Mouse (Mus musculus) WW6 (cell line): ENCODE measurements around the gene Ivd.

ENCODE experiments used
- DNase-seq: peaks from one replicate; pipeline ENCODE4 v3.0.0-alpha.2; 2013; ENCODE audit warnings: low read depth, low spot score

Gene Ivd

DNA sequence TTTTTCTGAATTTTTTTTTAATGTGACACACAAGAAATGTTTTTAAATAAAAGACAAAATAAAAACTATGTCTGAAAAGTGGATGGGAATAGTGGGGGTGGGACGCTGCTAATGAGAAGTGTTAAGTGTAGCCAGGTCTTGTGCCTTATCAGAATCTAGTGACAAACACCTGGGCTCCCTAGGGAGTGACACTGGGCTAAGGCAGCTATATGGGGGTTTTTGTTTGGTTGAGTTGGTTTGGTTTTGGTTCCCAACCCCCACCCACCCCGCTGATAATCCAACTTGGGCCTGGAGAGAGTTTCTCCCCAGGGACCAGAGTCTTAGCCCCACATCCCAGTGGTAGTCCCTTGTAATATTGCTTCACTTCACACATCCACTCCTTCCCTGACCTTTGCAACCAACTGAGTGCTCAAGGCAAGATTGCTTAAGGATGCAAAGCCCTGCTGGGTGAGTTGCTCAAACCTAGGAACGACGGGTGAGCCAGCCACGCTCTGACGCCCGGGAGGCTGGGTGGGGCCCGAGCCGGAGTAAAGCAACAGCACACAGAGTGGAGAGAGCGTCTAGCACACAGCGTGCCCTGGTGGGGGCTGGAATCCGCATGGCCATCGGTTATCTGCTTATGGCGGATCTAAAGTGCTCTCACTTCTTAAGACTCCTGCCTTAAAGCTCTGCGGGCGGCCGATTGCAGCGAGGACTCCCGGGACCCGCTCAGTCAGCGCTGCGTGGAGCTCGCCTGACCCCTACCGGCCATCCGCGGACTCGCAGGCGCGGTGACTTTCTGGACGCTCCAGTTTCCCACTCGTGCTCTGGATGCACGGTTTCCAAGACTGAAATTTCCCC lies 21.3 kb downstream of the Ivd start:
- peak; percentile 47 for DNase-seq

DNA sequence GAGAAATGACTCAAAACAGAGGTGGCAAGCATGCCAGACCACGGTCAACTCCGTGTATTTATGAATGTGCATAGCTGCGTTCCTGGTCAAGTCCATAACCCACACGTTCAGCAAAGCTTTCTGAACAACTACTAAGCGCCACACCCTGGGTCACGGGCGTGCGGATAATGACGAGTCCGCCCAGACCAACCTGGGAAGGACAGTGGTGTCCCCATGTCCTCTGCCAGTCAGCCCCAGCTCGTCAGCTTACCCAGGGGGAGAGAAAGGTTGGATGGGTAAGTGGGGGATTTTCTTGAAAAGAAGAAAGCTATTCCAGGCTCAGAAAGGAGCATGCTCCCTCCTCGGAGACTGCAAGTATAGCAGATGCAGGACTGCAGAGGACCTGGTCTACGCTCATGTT lies 25.7 kb downstream of the Ivd start:
- no peak for DNase-seq

DNA sequence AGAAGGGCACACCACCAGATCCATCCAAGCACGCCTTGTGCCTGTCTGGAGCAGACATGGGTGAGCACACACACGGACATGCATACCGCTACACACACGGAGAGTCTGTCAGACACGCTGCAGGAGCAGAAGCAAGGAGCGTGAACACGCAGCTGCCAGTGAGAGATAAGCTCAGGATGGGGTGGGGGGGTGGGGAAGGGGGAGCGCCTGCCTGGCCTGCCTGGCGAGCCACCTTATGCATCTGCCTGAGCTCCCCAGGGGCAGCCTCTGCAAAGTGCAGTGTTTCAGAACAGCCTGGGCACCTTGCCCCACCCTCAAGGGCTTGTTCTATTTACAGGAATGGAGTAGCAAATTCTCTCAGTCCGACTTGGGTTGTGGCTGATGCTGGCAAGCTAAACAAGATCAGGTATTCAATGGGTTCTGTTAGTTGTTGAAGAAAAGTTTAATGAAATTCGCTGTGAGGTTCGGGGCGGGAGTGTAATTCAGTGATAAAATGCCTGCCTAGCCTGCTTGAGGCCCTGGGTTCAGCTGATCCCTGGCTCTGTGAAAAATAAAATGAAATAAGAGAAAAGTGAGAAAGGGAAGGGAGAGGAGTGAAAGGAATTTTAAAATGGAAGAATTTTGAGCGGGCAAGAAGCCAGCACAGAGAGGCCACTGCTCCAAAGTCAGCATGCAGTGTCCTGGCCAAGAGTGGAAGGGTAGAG lies 26.2 kb downstream of the Ivd start:
- no peak for DNase-seq

DNA sequence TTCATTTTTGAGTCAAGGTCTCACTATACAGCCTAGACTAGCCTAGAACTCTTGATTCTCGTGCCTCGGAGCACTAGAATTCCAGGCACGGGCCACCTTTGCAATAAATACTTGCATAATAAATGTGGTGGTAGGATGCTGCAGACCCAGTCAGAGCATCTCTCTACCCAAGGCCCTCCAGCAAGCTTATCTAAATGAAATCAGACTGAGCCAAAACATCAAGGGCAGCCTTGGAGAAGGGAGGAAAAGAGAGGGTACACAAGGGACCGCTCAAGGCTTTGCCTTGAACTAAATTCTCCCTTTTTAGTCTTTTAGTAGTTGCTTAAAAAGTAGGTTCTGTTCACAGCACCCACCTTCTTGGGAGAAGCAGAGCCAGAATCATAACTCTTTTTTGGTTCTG lies 29.4 kb downstream of the Ivd start:
- DNase-seq = no peak

DNA sequence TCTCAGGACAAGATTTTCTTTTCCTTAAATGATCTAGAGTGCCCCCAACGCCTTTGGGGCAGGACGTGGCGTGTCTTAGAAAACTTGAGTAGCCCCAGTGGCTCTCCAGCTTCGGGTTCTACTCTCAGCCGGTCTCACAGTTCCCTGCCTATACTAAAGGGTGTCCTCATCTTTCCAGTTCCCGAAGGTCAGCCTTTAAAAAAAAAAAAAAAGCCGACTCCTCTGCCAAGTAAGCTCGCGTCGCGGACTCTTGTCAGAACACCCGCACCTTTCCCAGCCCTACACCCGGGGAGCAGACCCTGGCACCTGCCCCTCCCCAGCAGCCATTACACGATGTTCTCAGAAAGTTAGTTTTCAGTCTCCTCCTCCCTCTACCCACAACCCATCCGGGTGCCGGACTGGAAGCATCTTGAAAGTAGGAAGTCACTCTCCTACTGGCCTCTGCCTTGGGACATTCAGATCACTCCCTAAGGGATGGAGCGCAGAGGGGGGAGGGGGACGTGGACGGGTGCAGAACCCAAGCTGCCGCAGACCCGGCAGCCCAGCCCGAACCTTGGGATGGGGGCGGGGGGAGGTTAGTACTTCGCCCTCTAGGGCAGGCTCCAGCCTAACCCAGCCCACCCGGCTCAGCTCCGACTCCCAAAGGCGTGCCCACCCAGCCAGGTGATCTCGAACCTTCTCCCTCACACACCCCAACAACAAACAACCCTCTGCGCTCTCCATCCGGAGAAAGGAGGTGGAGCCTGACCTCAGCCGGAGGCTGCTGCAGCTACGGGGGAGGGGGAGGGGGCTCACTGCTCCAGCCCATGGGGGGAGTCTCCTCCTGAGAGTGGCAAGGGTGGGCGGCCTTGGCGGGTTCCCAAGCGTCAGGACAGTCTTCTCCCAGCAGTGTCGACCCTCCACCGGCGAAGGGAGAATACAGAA lies 34.5 kb downstream of the Ivd start:
- no peak for DNase-seq

DNA sequence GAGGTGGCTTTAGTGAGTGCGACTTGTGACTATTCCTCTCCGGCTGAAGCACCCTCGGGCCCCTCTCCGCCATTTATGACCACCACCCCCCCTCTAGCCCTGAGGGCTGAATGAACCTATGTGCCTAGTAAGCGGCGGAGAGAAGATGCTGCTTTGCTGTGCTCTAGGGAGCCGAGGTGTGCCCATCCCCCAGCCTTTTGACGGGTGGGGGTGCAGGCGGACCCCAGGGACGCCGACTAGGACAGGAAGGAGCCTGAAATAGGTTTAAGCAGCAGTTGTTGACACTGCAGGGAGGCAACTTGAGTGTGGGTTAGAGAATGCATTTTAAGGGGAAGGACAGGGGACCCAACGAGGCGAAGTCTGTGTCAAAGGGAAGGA lies 35.1 kb downstream of the Ivd start:
- DNase-seq = no peak

DNA sequence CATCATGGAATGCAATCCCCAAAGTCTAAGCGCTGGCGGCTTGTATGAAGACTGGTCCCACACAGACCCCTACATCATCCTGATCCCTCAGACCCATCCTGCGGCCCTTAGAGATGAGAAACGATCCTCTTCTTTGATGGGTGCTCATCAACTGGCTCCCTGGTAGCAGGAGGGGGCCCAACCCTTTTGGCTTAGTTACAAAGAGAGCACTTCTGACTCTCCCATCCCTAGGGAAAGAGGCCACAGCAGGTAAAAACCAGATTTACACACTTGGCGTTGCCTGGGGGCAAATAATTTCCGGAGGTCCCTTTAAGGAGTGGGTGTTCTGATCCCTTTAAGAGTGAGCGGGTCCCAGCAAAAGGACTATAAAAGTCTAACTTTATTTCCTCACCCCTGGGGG lies 35.6 kb downstream of the Ivd start:
- no peak for DNase-seq

DNA sequence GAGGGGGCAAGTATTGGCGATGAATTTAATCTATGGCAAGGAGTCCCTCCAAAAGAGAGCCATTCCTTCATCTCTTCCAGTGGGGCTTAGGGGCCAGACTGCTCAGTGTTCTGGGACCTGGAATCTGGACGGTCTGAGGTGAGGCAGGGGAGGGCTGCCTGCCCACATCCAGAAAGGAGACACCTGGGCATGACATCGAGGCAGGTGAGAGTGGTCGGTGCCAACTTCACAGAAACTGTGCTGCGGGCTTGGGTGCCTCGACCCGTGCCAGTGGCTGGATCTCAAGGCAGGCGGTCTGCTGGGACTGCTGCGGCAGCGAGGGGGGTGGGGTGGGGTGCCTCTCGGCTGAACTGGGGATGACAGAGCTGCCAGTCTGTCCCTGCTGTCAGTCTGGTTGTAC lies 36.1 kb downstream of the Ivd start:
- no peak for DNase-seq

DNA sequence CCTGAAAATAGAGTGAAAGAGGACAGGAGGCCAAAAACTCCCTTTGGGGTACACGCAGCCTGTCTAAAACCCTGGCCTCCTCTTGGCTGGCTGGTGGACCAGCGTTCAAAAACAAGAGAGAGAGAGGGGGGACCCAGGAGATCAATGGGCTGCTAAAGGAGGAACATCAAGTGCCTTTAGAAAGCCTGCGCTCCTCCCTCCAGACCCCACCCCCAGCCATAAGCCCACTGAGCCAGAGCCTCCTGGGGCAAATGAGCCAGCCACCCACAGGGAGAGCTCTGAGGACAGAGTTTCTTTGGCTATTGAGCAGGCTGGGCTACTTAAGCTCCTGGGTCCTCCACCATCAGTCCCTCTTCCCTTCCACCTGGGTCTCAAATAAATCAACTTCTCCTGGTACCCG lies 37.0 kb downstream of the Ivd start:
- DNase-seq = no peak

DNA sequence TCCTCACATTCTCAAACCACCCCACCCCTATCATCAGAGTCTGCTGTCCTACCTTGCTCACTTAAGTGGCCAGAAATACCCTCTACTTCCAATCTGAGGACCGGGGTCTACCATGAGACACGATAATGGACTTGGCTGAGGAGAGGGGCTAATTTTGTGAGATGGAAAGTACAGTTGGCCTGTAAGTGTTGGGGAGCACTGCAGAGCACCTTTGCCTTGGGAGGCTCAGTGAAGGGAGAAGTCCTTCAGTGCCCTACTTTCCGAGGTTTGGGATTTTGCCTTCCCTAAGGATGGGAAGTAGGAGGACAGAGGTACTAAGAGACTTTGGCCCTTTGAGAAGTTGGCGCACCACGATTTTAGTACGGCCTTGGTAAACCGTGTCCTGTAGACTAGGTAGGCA lies 37.6 kb downstream of the Ivd start:
- DNase-seq = no peak

DNA sequence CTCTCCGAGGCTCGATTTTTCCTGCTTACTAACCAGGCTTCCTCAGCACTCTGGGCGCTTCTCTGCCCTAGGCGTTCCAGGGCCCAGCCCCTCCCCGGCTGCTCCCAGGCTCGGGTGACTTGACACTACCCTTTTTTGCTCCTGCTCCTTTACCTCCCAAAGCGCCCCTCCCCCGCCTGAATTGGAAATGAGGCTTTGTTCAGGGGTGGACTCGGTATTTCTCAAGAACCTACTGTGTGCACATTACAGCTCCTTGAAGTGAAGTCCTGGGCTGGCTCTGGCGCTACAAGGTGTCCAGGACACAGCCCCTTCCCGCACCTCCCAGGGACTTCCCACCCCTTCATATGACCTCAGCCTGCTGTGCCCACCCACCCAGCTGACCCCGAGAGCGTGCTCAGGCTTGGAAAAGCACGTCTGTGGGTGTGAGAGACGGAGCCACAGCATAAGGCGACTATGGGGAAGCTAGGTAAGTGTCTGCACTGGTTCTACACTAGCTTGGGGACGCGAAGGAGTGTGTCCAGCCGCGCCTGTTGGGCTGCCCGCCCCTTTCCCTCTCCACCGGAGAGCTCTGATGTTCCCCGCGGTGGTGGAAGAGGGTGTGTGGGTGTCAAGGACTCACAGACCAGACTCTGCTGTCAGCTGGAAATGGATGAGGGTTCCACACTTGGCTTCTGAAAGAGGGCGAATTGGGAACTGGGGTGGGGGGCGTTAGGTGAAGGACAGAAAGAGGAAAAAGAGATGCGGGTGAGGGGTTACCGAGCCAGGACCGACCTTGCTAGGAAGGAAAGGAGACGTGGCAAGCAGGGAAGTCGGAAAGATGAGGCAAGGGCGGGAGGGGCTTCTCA lies 38.4 kb downstream of the Ivd start, which contains the start of gene Bahd1:
TSS of gene Bahd1 (plus strand) at position 397 of the 845 bp plus-strand sequence.
- no peak for DNase-seq

DNA sequence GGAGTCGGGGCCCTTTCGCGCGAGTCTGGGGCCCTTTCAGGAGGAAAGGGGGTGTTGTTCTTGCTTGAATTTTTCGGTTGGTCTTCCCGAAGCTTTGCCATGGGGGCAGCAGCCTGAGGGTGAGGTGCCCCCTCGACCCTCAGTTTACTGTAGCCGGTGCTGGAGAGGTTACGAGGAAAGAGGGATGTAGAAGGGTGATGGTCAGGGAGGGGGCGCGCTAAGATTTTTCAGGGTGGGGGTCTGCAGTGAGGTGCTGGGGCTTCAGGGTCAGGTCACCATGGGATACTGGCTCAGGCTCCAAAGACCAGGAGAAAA lies 39.0 kb downstream of the Ivd start:
- no peak for DNase-seq

DNA sequence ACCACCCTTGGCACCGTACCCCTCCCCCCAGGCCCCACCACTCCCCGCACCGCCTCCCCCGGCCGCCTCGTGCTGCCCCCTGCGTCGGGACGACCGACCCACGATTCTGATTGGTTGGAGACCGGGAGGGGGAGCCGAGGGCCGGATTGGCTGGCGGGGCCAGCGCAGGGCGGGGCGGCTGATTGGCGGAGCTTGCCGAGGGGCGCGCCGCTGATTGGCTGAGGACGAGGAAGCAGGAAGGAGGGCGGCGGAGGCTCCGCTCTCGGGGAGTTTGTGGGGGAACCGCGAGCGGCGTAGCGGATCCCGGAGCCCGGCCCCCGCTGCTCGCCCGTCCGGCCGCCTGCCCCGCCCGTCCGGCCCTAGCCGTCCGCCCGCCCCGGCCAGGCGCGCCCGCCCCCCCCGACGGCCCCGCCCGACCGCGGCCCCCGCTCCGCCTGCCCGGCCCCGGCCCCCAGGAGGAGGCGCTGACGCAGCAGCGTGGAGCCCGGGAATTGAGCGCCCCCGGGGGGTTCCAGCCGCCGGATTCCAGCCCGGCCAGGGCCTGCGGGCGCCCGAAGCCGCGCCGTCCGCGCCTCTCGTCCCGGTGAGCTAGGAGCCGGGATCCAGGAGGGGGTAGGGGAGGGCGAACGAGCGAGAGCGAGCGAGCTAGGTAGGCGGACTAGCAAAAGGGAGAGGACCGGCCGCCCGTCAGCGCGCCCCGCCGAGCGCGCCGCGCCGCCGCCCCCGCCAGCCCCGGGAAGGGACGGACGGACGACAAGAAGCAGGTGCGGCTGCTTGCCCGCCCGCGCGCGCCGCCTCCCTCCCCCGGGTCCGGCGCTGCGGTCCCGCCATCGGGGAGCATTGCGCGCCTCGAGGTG lies 39.6 kb downstream of the Ivd start:
- DNase-seq = peak; percentile 77

DNA sequence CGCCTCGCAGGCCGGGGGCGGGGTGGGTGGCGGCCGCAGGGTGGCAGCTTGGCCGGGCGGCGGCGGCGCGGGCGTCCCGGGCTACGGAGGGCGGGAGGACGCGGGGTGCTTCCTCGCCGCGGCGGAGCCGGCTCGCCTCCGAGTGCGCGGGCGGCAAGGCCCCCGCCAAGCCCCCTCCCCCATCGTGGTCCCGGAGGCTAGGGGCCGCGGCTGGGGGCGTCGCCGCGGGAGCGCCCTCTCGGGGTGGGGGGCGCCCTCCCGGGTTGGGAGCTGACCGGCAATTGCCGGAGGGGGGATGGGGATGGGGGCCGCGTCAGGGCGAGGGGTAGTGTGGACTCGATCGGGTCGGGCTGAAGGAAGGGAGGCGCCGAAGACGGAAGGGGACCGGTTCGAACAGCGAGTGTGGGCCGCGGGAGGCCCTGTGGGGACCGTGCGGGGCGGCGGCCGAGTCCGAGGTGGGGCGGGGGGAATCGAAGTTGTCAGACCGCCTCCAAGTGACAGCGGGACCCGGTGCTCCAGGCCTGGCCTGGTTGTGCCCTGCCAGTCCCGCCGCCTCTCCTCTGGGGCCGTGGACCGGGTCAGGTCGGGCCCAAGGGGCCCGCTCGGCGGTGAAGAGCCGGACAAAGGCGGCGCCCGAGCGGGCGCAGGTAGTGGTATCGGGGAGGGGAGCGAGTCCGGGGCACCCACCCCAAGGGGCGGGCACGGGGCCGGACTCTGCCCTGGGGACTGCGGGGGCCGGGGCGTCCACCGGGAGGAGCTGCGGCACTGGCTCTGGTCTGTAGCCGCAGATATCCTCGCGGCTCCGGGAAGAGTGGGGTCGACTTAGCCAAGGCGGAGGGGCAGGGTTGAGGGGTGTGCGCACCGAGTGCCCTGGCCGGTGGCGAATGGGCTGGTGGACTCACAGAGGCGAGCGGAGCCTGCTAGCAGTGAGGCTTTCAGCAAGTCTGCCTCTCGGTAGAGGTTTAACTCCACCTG lies 40.6 kb downstream of the Ivd start:
- DNase-seq = no peak

DNA sequence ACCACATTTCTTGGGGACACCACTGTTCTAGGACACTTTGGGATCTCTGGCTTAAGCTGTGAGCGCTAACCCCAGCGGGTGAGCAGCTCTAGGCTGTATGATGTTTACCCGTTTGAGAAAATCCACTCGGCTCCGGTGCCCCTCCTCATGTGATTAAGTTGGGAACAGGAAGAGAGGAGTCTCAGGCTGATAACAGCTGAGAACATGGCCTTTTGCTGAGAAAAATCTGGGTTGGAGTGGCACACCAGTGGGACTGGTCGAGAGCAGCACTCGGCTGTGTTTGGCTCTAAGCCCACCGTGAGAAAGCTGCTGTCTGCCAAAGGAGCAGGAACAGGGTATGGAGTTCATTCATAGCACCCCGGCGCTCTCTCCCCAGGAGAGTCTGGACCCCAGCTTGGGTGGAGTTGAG lies 41.6 kb downstream of the Ivd start:
- DNase-seq = no peak

DNA sequence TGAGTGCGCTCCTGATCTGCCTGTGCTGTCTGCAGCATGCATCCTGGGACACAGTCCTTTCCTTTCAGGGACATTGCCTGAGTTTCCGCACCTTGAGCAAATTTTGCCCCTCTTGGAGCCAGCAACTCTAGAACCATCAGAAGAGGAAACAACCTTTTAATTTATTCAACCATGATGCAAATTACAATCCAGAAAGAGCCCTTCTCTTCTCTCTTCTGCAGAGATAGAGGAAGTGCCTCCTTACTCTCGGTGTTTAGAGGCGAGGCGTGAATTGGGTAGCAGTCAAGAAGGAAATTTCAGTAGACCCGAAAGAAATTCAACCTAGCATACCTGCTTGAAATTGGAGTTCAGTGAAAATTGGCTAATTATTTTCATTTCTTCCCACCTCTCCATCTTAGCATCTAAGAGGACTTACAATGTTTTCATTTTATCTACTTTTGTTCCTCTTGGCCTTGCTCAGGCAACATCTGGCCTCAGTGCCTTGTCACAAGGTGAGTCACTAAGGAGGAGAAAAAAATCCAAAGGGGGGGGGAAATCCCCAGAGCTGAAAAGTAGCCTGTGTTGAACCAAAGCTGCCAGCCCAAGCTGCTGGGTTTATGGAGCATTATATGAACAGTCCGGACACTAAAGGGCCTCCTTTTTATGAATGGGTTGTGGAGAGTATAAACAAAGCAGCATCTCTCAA lies 43.8 kb downstream of the Ivd start:
- no peak for DNase-seq

DNA sequence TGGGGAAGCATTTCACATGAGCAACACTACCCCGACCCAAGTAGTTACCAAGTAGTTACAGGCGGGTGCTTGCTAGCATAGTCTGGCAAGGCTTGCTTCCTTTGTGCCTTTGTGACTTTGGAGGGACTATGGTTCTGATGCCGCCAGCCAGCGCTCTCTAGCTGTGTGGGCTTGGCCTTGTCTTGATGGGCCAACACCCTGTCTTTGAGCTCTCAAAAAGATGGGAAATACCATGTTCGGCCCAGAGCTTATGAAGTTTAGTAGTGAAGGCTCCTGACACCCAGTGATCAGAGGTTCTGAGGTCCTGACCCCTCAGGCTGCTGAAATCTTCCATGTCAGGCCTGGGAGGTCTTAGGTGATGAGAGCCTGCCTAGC lies 44.4 kb downstream of the Ivd start:
- DNase-seq = no peak

DNA sequence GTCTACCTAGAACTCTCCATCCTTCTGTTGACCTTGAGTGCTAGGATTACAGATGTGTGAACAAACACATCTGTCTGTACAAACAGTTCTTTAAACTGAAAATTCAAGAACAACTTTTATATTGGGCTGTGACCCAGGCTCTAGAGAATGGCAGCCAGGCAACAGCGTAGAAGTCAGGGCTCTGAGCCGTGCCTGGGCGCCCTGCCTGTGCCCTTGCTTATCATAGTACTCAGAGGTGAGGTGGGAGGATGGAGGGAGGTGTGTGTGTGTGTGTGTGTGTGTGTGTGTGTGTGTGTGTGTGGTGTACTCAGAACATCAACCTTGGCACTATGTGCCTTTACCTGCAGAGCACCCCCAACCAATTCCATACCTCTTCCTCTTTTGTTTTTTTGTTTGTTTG lies 46.0 kb downstream of the Ivd start:
- DNase-seq = no peak

DNA sequence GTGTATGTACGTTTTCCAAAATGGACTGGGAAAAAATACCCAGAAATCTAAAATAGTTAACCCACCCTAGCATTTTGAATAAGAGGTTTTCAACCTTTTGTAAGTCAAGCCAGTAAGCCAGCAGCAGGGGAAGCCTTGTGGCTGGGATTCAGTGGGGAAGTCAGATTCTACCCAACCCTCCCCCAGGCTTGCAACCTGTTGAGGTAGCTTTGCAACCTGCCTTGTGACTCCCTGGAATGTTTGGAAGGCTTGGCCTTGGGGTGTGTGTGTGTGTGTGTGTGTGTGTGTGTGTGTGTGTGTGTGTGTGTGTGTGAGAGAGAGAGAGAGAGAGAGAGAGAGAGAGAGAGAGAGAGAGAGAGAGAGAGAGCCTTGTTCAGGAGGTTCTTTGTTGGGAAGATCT lies 47.4 kb downstream of the Ivd start:
- no peak for DNase-seq
